Mouse (Mus musculus) liver, postnatal 0 days (tissue): ENCODE measurements around the gene Sec14l2.
A peak's percentile ranks its signal among the peaks of the same experiment; 100 is the strongest.
"Not testable (repeated sequence)": the region's sequence is repeated elsewhere in the genome, so short reads cannot be mapped to it uniquely, and the experiment has no call there.

Experiments
- CTCF ChIP-seq: sonication (generic); IDR thresholded peaks from 2 replicates; pipeline ENCODE4 v1.5.1; 2016; ENCODE audit warnings: antibody characterized with exemption, low read depth
- EP300 ChIP-seq: IDR thresholded peaks from 2 replicates; pipeline ENCODE4 v1.6.1; 2016; ENCODE audit warnings: antibody characterized with exemption, low read depth, mild to moderate bottlenecking

- TF ChIP-seq EP300, result peak; percentile 61; the same call in 1 of the 2 replicates
- not testable (repeated sequence) for TF ChIP-seq CTCF
Measured at GRCm38 (mm10) chr11:4128461-4128860, 5.2 kb upstream of the Sec14l2 start.
